Mouse (Mus musculus): ENCODE measurements around the gene D930048N14Rik. TPM values are rescaled to one million over a fixed set of nuclear protein-coding genes. Genes with fewer than 3 reads are reported as not detected.

The D930048N14Rik gene
- total and polyA plus RNA-seq, 3 experiments = 0.39 to 2.1 TPM; not detected in 1

DNA sequence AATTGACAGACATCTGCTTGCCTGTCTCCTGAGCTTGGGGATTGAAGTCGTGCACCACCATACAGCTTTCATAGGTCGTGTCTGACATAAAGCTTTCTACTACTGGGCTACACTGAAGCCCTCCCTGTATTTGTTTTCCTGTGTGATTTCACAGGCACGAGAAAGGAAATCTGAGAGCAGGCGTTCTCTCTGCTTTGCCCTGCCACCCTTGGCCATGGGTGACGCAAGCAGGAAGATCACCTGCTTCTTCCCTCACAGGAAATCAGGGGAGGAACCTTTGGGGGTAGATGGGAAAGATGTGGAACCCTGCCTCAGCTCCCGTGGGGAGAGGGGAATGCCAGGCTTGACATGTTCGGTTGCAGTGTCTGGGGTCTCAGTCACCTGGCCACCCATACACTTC, 7.5 kb downstream of the D930048N14Rik start:
- Histone ChIP-seq H3K9me3 (replicated peaks; ENCODE audit: insufficient read depth, low read length) (no peaks in the 10 kb centered on the region), H3K27ac (ENCODE audit: control insufficient read depth, low read depth, low read length) (no peak overlapping the region), H3K4me1 (ENCODE audit: control insufficient read depth in 1 of 2, insufficient read depth in 2 of 2, low read length in 2 of 2) (peaks cover 8 to 15% of the 10 kb centered on the region in 2 experiments), H3K36me3 (ENCODE audit: control insufficient read depth in 1 of 2, insufficient read depth in 2 of 2, low read length in 2 of 2) (peaks cover 0 to 11% of the 10 kb centered on the region in 2 experiments; a peak in 2 of 4 replicates), H3K27me3 (ENCODE audit: control insufficient read depth in 1 of 2, insufficient read depth in 2 of 2, low read length in 2 of 2) (no peaks in the 10 kb centered on the region), H3K79me2 (ENCODE audit: control insufficient read depth, insufficient read depth, low read length, poor library complexity) (no peaks in the 10 kb centered on the region), H3K9ac (ENCODE audit: control insufficient read depth, low read depth, low read length, poor library complexity, severe bottlenecking) (no peak overlapping the region), H3K4me3 (ENCODE audit: control insufficient read depth in 1 of 2, insufficient read depth in 1 of 2, low read depth in 2 of 2, low read length in 2 of 2) (no peak overlapping the region)
- TF ChIP-seq SMC3 (IDR thresholded peaks at IDR 0.05; ENCODE audit: low read depth, low read length) (no peak), MAFK (IDR thresholded peaks at IDR 0.05; ENCODE audit: borderline replicate concordance, low read depth, low read length) (no peak), TCF12 (IDR thresholded peaks at IDR 0.05; ENCODE audit: low read depth, low read length) (no peak), MEF2A (IDR thresholded peaks at IDR 0.05; ENCODE audit: extremely low read depth, insufficient replicate concordance, low read depth, low read length, poor library complexity, severe bottlenecking) (no peak)
- DNase-seq (ENCODE audit: low read depth, low spot score) = no peak

DNA sequence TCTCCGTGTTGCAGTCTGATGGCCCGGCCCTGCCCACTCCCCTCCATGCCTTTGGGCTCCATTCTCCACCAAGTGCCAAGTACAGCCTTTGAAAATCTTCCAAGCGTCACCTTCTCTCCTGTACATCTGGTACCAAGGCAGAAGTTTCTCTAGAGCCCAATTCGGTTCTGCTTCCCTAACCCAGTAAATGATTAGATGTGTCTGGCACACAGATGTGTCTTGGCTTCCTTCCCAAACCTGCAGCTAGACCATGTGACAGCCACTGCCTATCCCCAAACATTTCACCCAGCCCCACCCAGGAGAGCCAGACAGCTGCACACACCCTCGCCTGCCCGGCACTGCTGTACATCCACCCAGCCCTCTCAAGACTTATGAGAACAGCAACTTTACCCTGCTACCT, 8.0 kb downstream of the D930048N14Rik start:
- no peaks in the 10 kb centered on the region for H3K27me3 ChIP-seq (ENCODE audit: control insufficient read depth in 1 of 2, insufficient read depth in 2 of 2, low read length in 2 of 2)
- peaks cover 0 to 11% of the 10 kb centered on the region in 2 experiments; a peak in 2 of 4 replicates for H3K36me3 ChIP-seq (ENCODE audit: control insufficient read depth in 1 of 2, insufficient read depth in 2 of 2, low read length in 2 of 2)
- DNase-seq (ENCODE audit: low read depth, low spot score) = peak; percentile 79
- H3K79me2 ChIP-seq (ENCODE audit: control insufficient read depth, insufficient read depth, low read length, poor library complexity) = no peaks in the 10 kb centered on the region
- peak in 1 of 2 experiments; percentile 41; a peak in 1 of 4 replicates for TF ChIP-seq USF2 (IDR thresholded peaks at IDR 0.05; ENCODE audit: borderline replicate concordance in 1 of 2, insufficient read depth in 1 of 2, low read depth in 1 of 2, low read length in 2 of 2)
- no peak; the same call in 1 of the 2 replicates for TF ChIP-seq MYC (IDR thresholded peaks at IDR 0.05; ENCODE audit: low read depth, low read length)
- no peak for TF ChIP-seq MAFK (IDR thresholded peaks at IDR 0.05; ENCODE audit: borderline replicate concordance, low read depth, low read length)
- TF ChIP-seq MXI1 (IDR thresholded peaks at IDR 0.05; ENCODE audit: low read depth, low read length) = no peak
- TF ChIP-seq TAL1 (IDR thresholded peaks at IDR 0.05; ENCODE audit: low read length) = no peak
- peak; percentile 87 for TF ChIP-seq USF1 (IDR thresholded peaks at IDR 0.05; ENCODE audit: low read depth, low read length)
- no peak for TF ChIP-seq EP300 (IDR thresholded peaks at IDR 0.05; ENCODE audit: low read depth in 1 of 2, low read length in 2 of 2)
- no peak; the same call in 1 of the 2 replicates for TF ChIP-seq MAZ (IDR thresholded peaks at IDR 0.05; ENCODE audit: low read depth, low read length)
- TF ChIP-seq UBTF (IDR thresholded peaks at IDR 0.05; ENCODE audit: borderline replicate concordance, insufficient read depth, low read depth, low read length) = no peak
- 0 out of 2 replicates have a peak, but pooled peaks have one; percentile 17 for TF ChIP-seq TCF12 (IDR thresholded peaks at IDR 0.05; ENCODE audit: low read depth, low read length)
- TF ChIP-seq MAX (IDR thresholded peaks at IDR 0.05; ENCODE audit: low read length) = peak; percentile 43
- H3K9me3 ChIP-seq (replicated peaks; ENCODE audit: insufficient read depth, low read length) = no peaks in the 10 kb centered on the region
- no peak overlapping the region for H3K27ac ChIP-seq (ENCODE audit: control insufficient read depth, low read depth, low read length)
- H3K4me1 ChIP-seq (ENCODE audit: control insufficient read depth in 1 of 2, insufficient read depth in 2 of 2, low read length in 2 of 2) = peaks cover 8 to 15% of the 10 kb centered on the region in 2 experiments
- no peak overlapping the region for H3K4me3 ChIP-seq (ENCODE audit: control insufficient read depth in 1 of 2, insufficient read depth in 1 of 2, low read depth in 2 of 2, low read length in 2 of 2)
- H3K9ac ChIP-seq (ENCODE audit: control insufficient read depth, low read depth, low read length, poor library complexity, severe bottlenecking) = no peak overlapping the region
